Mouse (Mus musculus) stomach, postnatal 0 days (tissue): ENCODE results near the gene Itga1. TPM values are rescaled to one million over a fixed set of nuclear protein-coding genes. Genes with fewer than 3 reads are reported as not detected.

Experiments used
- ATAC-seq: fragments of 200-750 bp; cut with Nextera tagmentation; 2 replicates; pipeline ENCODE4 v1.8.0; 2017; ENCODE audit not compliant: low FRiP score, low TSS enrichment
- DNase-seq: peaks from one replicate; pipeline ENCODE4 v3.0.0-alpha.2; 2016; ENCODE audit warnings: low spot score
- H3K27ac ChIP-seq: fragments of 300-500 bp; sonication (generic); replicated peaks from 2 replicates; pipeline ENCODE4 v1.5.1; 2014; ENCODE audit warnings: mild to moderate bottlenecking, control low read depth
- H3K27me3 ChIP-seq: fragments of 300-500 bp; sonication (generic); 2 replicates; pipeline ENCODE4 v1.6.1; 2014; ENCODE audit warnings: low read length; ENCODE audit not compliant: control insufficient read depth, insufficient read depth
- H3K36me3 ChIP-seq: fragments of 300-500 bp; sonication (generic); 2 replicates; pipeline ENCODE4 v1.6.1; 2014; ENCODE audit warnings: low read length, mixed read lengths; ENCODE audit not compliant: control insufficient read depth, insufficient read depth
- H3K4me1 ChIP-seq: fragments of 300-500 bp; sonication (generic); replicated peaks from 2 replicates; pipeline ENCODE4 v1.6.1; 2014; ENCODE audit warnings: antibody characterized with exemption; ENCODE audit not compliant: control insufficient read depth, insufficient read depth
- H3K4me2 ChIP-seq: fragments of 300-500 bp; sonication (generic); replicated peaks from 2 replicates; pipeline ENCODE4 v1.6.1; 2014; ENCODE audit warnings: low read depth, mild to moderate bottlenecking, control low read depth, moderate library complexity
- H3K4me3 ChIP-seq: fragments of 300-500 bp; sonication (generic); 2 replicates; pipeline ENCODE4 v1.5.1; 2014; ENCODE audit warnings: low read depth, low read length, control low read depth
- H3K9ac ChIP-seq: fragments of 300-500 bp; sonication (generic); 2 replicates; pipeline ENCODE4 v1.6.1; 2014; ENCODE audit warnings: mild to moderate bottlenecking, low read length, control low read depth, mixed read lengths
- H3K9me3 ChIP-seq: fragments of 300-500 bp; sonication (generic); 2 replicates; pipeline ENCODE4 v1.6.1; 2016; ENCODE audit warnings: low read length; ENCODE audit not compliant: control insufficient read depth
- CTCF ChIP-seq: IDR thresholded peaks from 2 replicates; pipeline ENCODE4 v1.5.1; 2016; ENCODE audit warnings: antibody characterized with exemption, low read depth, mild to moderate bottlenecking, moderate library complexity
- EP300 ChIP-seq: optimal IDR thresholded peaks from 2 replicates; pipeline ENCODE3; 2016; ENCODE audit warnings: antibody characterized with exemption
- WGBS: fragments of 180-500 bp; shearing (Covaris S2); extraction: QIAGEN DNeasy Blood & Tissue Kit; methylation state at CpG from one replicate; pipeline ENCODE4 v1.1.7; 2014; 5-methylcytosine and 5-hydroxymethylcytosine counted together
- polyA plus RNA-seq: library from polyadenylated mRNA; unstranded; fragments of >200 nt; fragmentation: Nextera tagmentation; extraction: Ambion mirVana; gene quantifications from 2 replicates; pipeline ENCODE4 v1.2.1, GENCODE M21; 2015

Itga1 gene
- polyA plus RNA-seq, 1 experiment from 2014 or later = 18.4 TPM

DNA sequence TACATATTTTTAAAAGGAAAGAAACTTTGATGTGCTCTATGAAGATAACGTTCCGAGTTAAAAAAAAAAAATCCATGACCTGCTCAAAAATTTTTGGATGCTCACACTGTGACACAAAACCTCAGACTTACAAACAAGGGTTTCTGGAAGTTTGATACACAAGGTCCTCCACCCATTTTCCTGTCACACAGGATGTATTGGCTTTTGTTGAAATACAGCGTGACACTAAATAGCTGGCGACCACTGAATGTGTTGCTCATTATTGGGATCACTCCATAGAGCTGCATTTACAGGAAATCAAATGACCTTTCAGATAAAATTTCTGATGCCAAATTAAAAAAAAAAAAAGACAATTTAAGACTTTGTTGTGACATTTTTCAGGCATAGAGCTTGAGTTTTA, 23.4 kb upstream of the Itga1 start:
- Histone ChIP-seq H3K27me3 (no peaks in the 10 kb centered on the region), H3K4me3 (no peak overlapping the region)
- WGBS = 81% methylated on average over 4 of the region's 4 CpGs

GRCm38 (mm10) chr13:115124521-115124920, 22.8 kb upstream of the Itga1 start:
- no peak overlapping the region for H3K9ac ChIP-seq
- DNase-seq (no peak), ATAC-seq (no peak)
- no peak for TF ChIP-seq CTCF
- TF ChIP-seq EP300 = no peak
- no peak overlapping the region for H3K27ac ChIP-seq
- H3K36me3 ChIP-seq = no peaks in the 10 kb centered on the region
- no peaks in the 10 kb centered on the region for H3K4me1 ChIP-seq
- no peaks in the 10 kb centered on the region for H3K9me3 ChIP-seq
- no peaks in the 10 kb centered on the region for H3K27me3 ChIP-seq
- WGBS = 76% methylated on average over 1 of the region's 1 CpGs
- H3K4me2 ChIP-seq = no peak overlapping the region
- no peak overlapping the region for H3K4me3 ChIP-seq

More for the DNA sequence above, 23.4 kb upstream of the Itga1 start:
- Histone ChIP-seq H3K4me1 (no peaks in the 10 kb centered on the region), H3K9me3 (no peaks in the 10 kb centered on the region), H3K27ac (no peak overlapping the region), H3K4me2 (no peak overlapping the region), H3K9ac (no peak overlapping the region), H3K36me3 (no peaks in the 10 kb centered on the region)
- ATAC-seq (no peak), DNase-seq (no peak)
- TF ChIP-seq CTCF (no peak), EP300 (no peak)

DNA sequence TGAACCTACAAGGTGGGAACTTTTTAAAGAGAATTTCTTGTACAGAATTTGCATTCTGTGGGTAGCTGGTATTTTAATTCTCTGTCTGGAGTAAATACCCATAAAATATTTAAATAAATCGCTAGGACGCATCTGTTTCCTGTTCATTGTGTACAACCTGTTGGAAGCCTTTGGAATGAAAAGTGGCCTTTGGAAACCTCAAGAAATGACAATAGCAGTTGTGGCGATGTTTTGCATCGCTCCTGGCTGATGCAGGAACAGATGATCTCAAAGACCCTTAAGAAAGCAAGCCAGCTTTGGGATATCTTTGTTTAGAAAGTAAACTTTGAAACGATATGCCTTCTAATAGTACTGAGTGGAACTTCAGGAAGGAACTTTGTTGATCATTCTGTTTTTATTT, 17.0 kb upstream of the Itga1 start:
- H3K4me1 ChIP-seq = no peaks in the 10 kb centered on the region
- no peaks in the 10 kb centered on the region for H3K27me3 ChIP-seq
- H3K9ac ChIP-seq = no peak overlapping the region
- DNase-seq (no peak), ATAC-seq (no peak)
- no peaks in the 10 kb centered on the region for H3K9me3 ChIP-seq
- no peak overlapping the region for H3K4me2 ChIP-seq
- no peak overlapping the region for H3K4me3 ChIP-seq
- WGBS = 65% methylated on average over 5 of the region's 5 CpGs
- H3K27ac ChIP-seq = no peak overlapping the region
- TF ChIP-seq CTCF = no peak
- no peak for TF ChIP-seq EP300
- H3K36me3 ChIP-seq = no peaks in the 10 kb centered on the region

GRCm38 (mm10) chr13:115118195-115118594, 16.4 kb upstream of the Itga1 start:
- Histone ChIP-seq H3K4me2 (no peak overlapping the region), H3K4me1 (no peaks in the 10 kb centered on the region), H3K36me3 (no peaks in the 10 kb centered on the region), H3K9ac (no peak overlapping the region), H3K4me3 (no peak overlapping the region), H3K27ac (no peak overlapping the region), H3K27me3 (no peaks in the 10 kb centered on the region), H3K9me3 (no peaks in the 10 kb centered on the region)
- no peak for DNase-seq
- no peak for ATAC-seq
- 80% methylated on average over 3 of the region's 3 CpGs for WGBS
- no peak for TF ChIP-seq EP300
- no peak for TF ChIP-seq CTCF

GRCm38 (mm10) chr13:115116930-115117621, 15.3 kb upstream of the Itga1 start:
- WGBS = 69% methylated on average over 3 of the region's 3 CpGs
- Histone ChIP-seq H3K4me3 (no peak overlapping the region), H3K4me2 (no peak overlapping the region), H3K4me1 (no peaks in the 10 kb centered on the region), H3K27ac (no peak overlapping the region), H3K9ac (no peak overlapping the region), H3K27me3 (no peaks in the 10 kb centered on the region), H3K9me3 (no peaks in the 10 kb centered on the region), H3K36me3 (no peaks in the 10 kb centered on the region)
- DNase-seq (no peak), ATAC-seq (no peak)
- no peak for TF ChIP-seq EP300
- no peak for TF ChIP-seq CTCF

- H3K4me2 ChIP-seq = no peak overlapping the region
- 58% methylated on average over 4 of the region's 4 CpGs for WGBS
- H3K36me3 ChIP-seq = no peaks in the 10 kb centered on the region
These were observed 7.9 kb upstream of the Itga1 start for GRCm38 (mm10) chr13:115109628-115110027.

More at GRCm38 (mm10) chr13:115109628-115110027, 7.9 kb upstream of the Itga1 start:
- no peak overlapping the region for H3K4me3 ChIP-seq
- H3K4me1 ChIP-seq = no peaks in the 10 kb centered on the region
- ATAC-seq = no peak
- H3K9me3 ChIP-seq = no peaks in the 10 kb centered on the region
- DNase-seq = no peak
- no peaks in the 10 kb centered on the region for H3K27me3 ChIP-seq
- TF ChIP-seq EP300 (no peak), CTCF (no peak)
- no peak overlapping the region for H3K9ac ChIP-seq
- H3K27ac ChIP-seq = no peak overlapping the region
